In the genomic region with DNA sequence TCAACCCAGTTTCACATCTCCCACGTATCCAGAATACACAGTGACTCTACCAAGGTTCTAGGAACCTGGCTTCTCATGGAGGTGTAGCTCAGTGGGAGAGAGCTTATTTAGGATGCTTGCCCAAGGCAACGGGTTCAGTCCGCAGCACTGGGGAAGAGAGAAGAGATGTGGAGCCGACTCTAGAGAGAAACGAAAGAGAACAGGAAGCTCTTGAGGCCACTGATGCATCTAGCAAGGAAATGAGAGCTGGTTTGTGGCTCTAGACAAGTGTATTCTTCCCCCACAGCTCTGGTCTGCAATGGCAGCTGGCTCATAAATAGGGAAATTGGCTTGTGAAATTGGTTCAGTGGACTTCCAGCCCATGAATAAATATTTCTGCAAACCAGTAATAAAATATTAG, we compare ENCODE assay signal across 13 mouse cellular contexts.
"Had no signal": no experiment of that assay in that cellular context is flagged by ENCODE, and none has a peak within 500 bp of the region (broad histone marks: within the 10 kb centered on the region; RNA-seq: fewer than 3 reads in every experiment).

No protein-coding gene starts in this region.

- H3K4me2 ChIP-seq: kidney, embryonic 15.5 days; limb, embryonic 15.5 days; liver, embryonic 12.5 days; lung, embryonic 14.5 days; neural tube, embryonic 12.5 days had no signal

- DNase-seq: kidney, adult 2 months; kidney, postnatal 14 days; layer of hippocampus, postnatal 36 days; lung, embryonic 14.5 days; lung, postnatal 10 days; lung, postnatal 4 days; midbrain, embryonic 14.5 days; thymus, postnatal 36 days had no signal

- H3K4me1 ChIP-seq: limb, embryonic 15.5 days; liver, embryonic 12.5 days; neural tube, embryonic 12.5 days had no signal

- H3K9ac ChIP-seq: kidney, embryonic 15.5 days; limb, embryonic 15.5 days; liver, embryonic 12.5 days; lung, embryonic 14.5 days; neural tube, embryonic 12.5 days had no signal

- H3K4me3 ChIP-seq: kidney, embryonic 15.5 days; limb, embryonic 15.5 days; liver, embryonic 12.5 days; myocyte; neural tube, embryonic 12.5 days had no signal

- H3K27me3 ChIP-seq: kidney, embryonic 15.5 days; limb, embryonic 15.5 days; neural tube, embryonic 12.5 days had no signal

- ATAC-seq: liver, embryonic 12.5 days had no signal

- H3K9me3 ChIP-seq: kidney, embryonic 15.5 days; limb, embryonic 15.5 days; liver, embryonic 12.5 days; neural tube, embryonic 12.5 days had no signal

- H3K27ac ChIP-seq: kidney, embryonic 15.5 days; limb, embryonic 15.5 days; liver, embryonic 12.5 days; neural tube, embryonic 12.5 days had no signal

- H3K36me3 ChIP-seq: kidney, embryonic 15.5 days; limb, embryonic 15.5 days; liver, embryonic 12.5 days; neural tube, embryonic 12.5 days had no signal
